19 mouse cellular contexts compared by ENCODE assay signal in genomic region chr9:29036466-29036865, GRCm38 (mm10).
DNase-seq lines count a peak whose midpoint lies in the region; ATAC-seq lines count a peak whose summit lies in the region.
"Had no signal": no experiment of that assay in that cellular context is flagged by ENCODE, and none has a peak within 500 bp of the region (broad histone marks: within the 10 kb centered on the region; RNA-seq: fewer than 3 reads in every experiment).

No protein-coding gene starts in this region.

- H3K27ac ChIP-seq in midbrain, embryonic 10.5 days (replicated peaks): no peak overlapping the region
- no peak overlapping the region for H3K27ac ChIP-seq in midbrain, embryonic 14.5 days (replicated peaks; ENCODE audit: low read depth, low read length)
- H3K27ac ChIP-seq: forebrain, embryonic 15.5 days; limb, embryonic 13.5 days had no signal

- no peak overlapping the region for H3K4me3 ChIP-seq in midbrain, embryonic 10.5 days
- no peak overlapping the region for H3K4me3 ChIP-seq in midbrain, embryonic 14.5 days (replicated peaks; ENCODE audit: low read depth, low read length)
- H3K4me3 ChIP-seq: erythroblast, embryonic 14.5 days; forebrain, embryonic 15.5 days; limb, embryonic 13.5 days; myocyte had no signal

- no peak overlapping the region for H3K4me2 ChIP-seq in midbrain, embryonic 14.5 days (ENCODE audit: low read length)
- H3K4me2 ChIP-seq: forebrain, embryonic 15.5 days; heart, embryonic 11.5 days; limb, embryonic 13.5 days had no signal

- DNase-seq in heart, adult 11 months: peak; percentile 82
- no peak for DNase-seq in heart, postnatal 10 days
- peak; percentile 12 for DNase-seq in midbrain, embryonic 10.5 days (ENCODE audit: low spot score)
- DNase-seq in midbrain, embryonic 14.5 days: no peak
- peak; percentile 28 for DNase-seq in embryo, embryonic 11 days
- DNase-seq in adrenal gland, adult 18-20 months (ENCODE audit: low spot score in 2 of 2): no peak
- no peak for DNase-seq in lung, postnatal 36 days
- DNase-seq: adrenal gland, postnatal 25 days; cerebellum, adult 8-10 months; gastrocnemius, postnatal 25 days; kidney, adult 18-20 months; lung, postnatal 4 days; thymus, postnatal 36 days had no signal

- intact Hi-C loops in heart, postnatal 10 days (cut with DNase I): no loop called here

- peaks cover 12% of the 10 kb centered on the region for H3K4me1 ChIP-seq in midbrain, embryonic 10.5 days
- 0 out of 2 replicates have a peak, but pooled peaks cover 6% of the 10 kb centered on the region for H3K4me1 ChIP-seq in midbrain, embryonic 14.5 days (ENCODE audit: control insufficient read depth, insufficient read depth, low read length)
- H3K4me1 ChIP-seq: limb, embryonic 13.5 days had no signal

- H3K27me3 ChIP-seq in midbrain, embryonic 10.5 days (ENCODE audit: low read depth, poor library complexity, severe bottlenecking): no peaks in the 10 kb centered on the region
- no peaks in the 10 kb centered on the region for H3K27me3 ChIP-seq in midbrain, embryonic 14.5 days (ENCODE audit: control insufficient read depth, insufficient read depth, low read length)
- H3K27me3 ChIP-seq: forebrain, embryonic 15.5 days; limb, embryonic 13.5 days had no signal

- no peak for ATAC-seq in midbrain, embryonic 14.5 days (ENCODE audit: low FRiP score, low TSS enrichment)
- ATAC-seq: forebrain, embryonic 15.5 days had no signal

- 45% methylated on average over 3 of the region's 3 CpGs for WGBS in midbrain, embryonic 10.5 days
- 40% methylated on average over 3 of the region's 3 CpGs for WGBS in midbrain, embryonic 14.5 days

- H3K9me3 ChIP-seq in midbrain, embryonic 10.5 days (replicated peaks): no peaks in the 10 kb centered on the region
- no peaks in the 10 kb centered on the region for H3K9me3 ChIP-seq in midbrain, embryonic 14.5 days (ENCODE audit: control insufficient read depth, low read length)
- H3K9me3 ChIP-seq: forebrain, embryonic 15.5 days; limb, embryonic 13.5 days had no signal

- H3K36me3 ChIP-seq in midbrain, embryonic 10.5 days: no peaks in the 10 kb centered on the region
- no peaks in the 10 kb centered on the region for H3K36me3 ChIP-seq in midbrain, embryonic 14.5 days (ENCODE audit: control insufficient read depth, insufficient read depth, low read length)
- H3K36me3 ChIP-seq: forebrain, embryonic 15.5 days; G1E; limb, embryonic 13.5 days had no signal

- H3K9ac ChIP-seq in midbrain, embryonic 14.5 days (replicated peaks; ENCODE audit: low read length): no peak overlapping the region
- H3K9ac ChIP-seq: forebrain, embryonic 15.5 days; limb, embryonic 13.5 days had no signal

Comparison
In these comparisons a context has a peak if more than half of its experiments do, and no peak if none do; other contexts are left out.
1. DNase-seq: peak in heart, adult 11 months (single experiment), midbrain, embryonic 10.5 days (single experiment) and embryo, embryonic 11 days (single experiment); none in heart, postnatal 10 days (0 of 2), midbrain, embryonic 14.5 days (single experiment), adrenal gland, adult 18-20 months (0 of 2) and lung, postnatal 36 days (single experiment).